Mouse (Mus musculus) liver, adult 2 months (tissue): Measurements from ENCODE around the gene Phf5a.

ENCODE experiments used
- CTCF ChIP-seq: fragments of 200-500 bp; IDR thresholded peaks from 2 replicates; pipeline ENCODE4 v1.5.1; 2011; ENCODE audit warnings: low read depth, low read length, control low read depth
- POLR2A ChIP-seq: fragments of 200-500 bp; IDR thresholded peaks from 2 replicates; pipeline ENCODE4 v1.6.1; 2011; ENCODE audit warnings: low read length, control low read depth; ENCODE audit not compliant: insufficient read depth; ENCODE audit errors: extremely low read depth

DNA sequence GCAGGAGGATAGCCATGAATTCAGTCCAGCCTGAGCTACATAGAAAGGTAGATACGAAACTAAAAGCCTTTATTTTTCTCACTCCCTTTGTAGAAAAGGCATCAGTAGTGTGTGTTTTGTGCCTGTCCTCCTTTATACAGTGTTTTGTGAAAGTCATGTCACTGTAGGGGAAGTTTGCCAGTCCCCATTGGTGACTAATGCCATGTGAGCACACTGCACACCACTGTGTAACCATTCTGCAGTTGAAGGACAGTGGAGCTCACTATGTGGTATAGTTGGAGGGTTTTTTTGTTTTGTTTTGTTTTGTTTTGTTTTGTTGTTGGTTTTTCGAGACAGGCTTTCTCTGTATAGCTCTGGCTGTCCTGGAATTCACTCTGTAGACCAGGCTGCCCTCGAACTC lies 53.3 kb downstream of the Phf5a start:
- no peak for TF ChIP-seq POLR2A
- TF ChIP-seq CTCF, result no peak
